Mouse (Mus musculus): ENCODE data around the gene Lsm14a. TPM values are rescaled to one million over a fixed set of nuclear protein-coding genes. Genes with fewer than 3 reads are reported as not detected.
A peak's percentile ranks its signal among the peaks of the same experiment; 100 is the strongest.

The Lsm14a gene
- polyA plus RNA-seq, 1 experiment from 2014 or later = 87.5 TPM

GRCm38 (mm10) chr7:34391711-34392110, 1.4 kb downstream of the Lsm14a start:
- no peak overlapping the region for H3K4me3 ChIP-seq
- DNase-seq (ENCODE audit: low spot score) = no peak
- 79% methylated on average over 4 of the region's 4 CpGs for WGBS
- no peaks in the 10 kb centered on the region for H3K9me3 ChIP-seq
- H3K27ac ChIP-seq (replicated peaks) = no peak overlapping the region
- no peaks in the 10 kb centered on the region for H3K27me3 ChIP-seq (replicated peaks; ENCODE audit: low read depth, poor library complexity, severe bottlenecking)
- H3K4me1 ChIP-seq = peaks cover 27% of the 10 kb centered on the region
- H3K36me3 ChIP-seq (replicated peaks) = no peaks in the 10 kb centered on the region

GRCm38 (mm10) chr7:34390834-34391155, 2.3 kb downstream of the Lsm14a start:
- H3K4me3 ChIP-seq = peak overlapping the region; percentile 95
- peak overlapping the region; percentile 99 for H3K27ac ChIP-seq (replicated peaks)

GRCm38 (mm10) chr7:34390111-34390833, 2.8 kb downstream of the Lsm14a start:
- Histone ChIP-seq H3K36me3 (replicated peaks) (no peaks in the 10 kb centered on the region; the same call in 1 of the 2 replicates), H3K27me3 (replicated peaks; ENCODE audit: low read depth, poor library complexity, severe bottlenecking) (no peaks in the 10 kb centered on the region), H3K4me1 (peaks cover 31% of the 10 kb centered on the region), H3K27ac (replicated peaks) (peak overlapping the region; percentile 99), H3K4me3 (peak overlapping the region; percentile 95), H3K9me3 (no peaks in the 10 kb centered on the region)
- WGBS = 14% methylated on average over 18 of the region's 18 CpGs
- peak; percentile 15 for DNase-seq (ENCODE audit: low spot score)

More at GRCm38 (mm10) chr7:34390834-34391155, 2.3 kb downstream of the Lsm14a start:
- H3K9me3 ChIP-seq = no peaks in the 10 kb centered on the region
- H3K36me3 ChIP-seq (replicated peaks) = no peaks in the 10 kb centered on the region; the same call in 1 of the 2 replicates
- H3K4me1 ChIP-seq = peaks cover 28% of the 10 kb centered on the region
- DNase-seq (ENCODE audit: low spot score) = no peak
- no peaks in the 10 kb centered on the region for H3K27me3 ChIP-seq (replicated peaks; ENCODE audit: low read depth, poor library complexity, severe bottlenecking)
- WGBS = 88% methylated on average over 7 of the region's 7 CpGs

GRCm38 (mm10) chr7:34389277-34390085, 3.6 kb downstream of the Lsm14a start:
- Histone ChIP-seq H3K36me3 (replicated peaks) (no peaks in the 10 kb centered on the region; the same call in 1 of the 2 replicates), H3K4me3 (peak overlapping the region; percentile 95), H3K4me1 (peaks cover 32% of the 10 kb centered on the region), H3K27me3 (replicated peaks; ENCODE audit: low read depth, poor library complexity, severe bottlenecking) (no peaks in the 10 kb centered on the region), H3K9me3 (no peaks in the 10 kb centered on the region), H3K27ac (replicated peaks) (peak overlapping the region; percentile 99)
- DNase-seq (ENCODE audit: low spot score) = peak; percentile 94
- under 1% methylated on average over 99 of the region's 100 CpGs for WGBS

GRCm38 (mm10) chr7:34388445-34389276, 4.5 kb downstream of the Lsm14a start:
- under 1% methylated on average over 64 of the region's 64 CpGs for WGBS
- H3K27ac ChIP-seq (replicated peaks) = peak overlapping the region; percentile 99
- no peaks in the 10 kb centered on the region for H3K9me3 ChIP-seq
- no peaks in the 10 kb centered on the region for H3K27me3 ChIP-seq (replicated peaks; ENCODE audit: low read depth, poor library complexity, severe bottlenecking)
- peaks cover 4% of the 10 kb centered on the region for H3K36me3 ChIP-seq (replicated peaks)
- H3K4me1 ChIP-seq = peaks cover 34% of the 10 kb centered on the region
- H3K4me3 ChIP-seq = peak overlapping the region; percentile 95
- peak; percentile 77 for DNase-seq (ENCODE audit: low spot score)

- WGBS = 8% methylated on average over 5 of the region's 5 CpGs
- Histone ChIP-seq H3K36me3 (replicated peaks) (peaks cover 6% of the 10 kb centered on the region), H3K4me1 (peaks cover 35% of the 10 kb centered on the region), H3K27me3 (replicated peaks; ENCODE audit: low read depth, poor library complexity, severe bottlenecking) (no peaks in the 10 kb centered on the region), H3K27ac (replicated peaks) (peak overlapping the region; percentile 99; the same call in 1 of the 2 replicates), H3K9me3 (no peaks in the 10 kb centered on the region), H3K4me3 (peak overlapping the region; percentile 95)
- no peak for DNase-seq (ENCODE audit: low spot score)
Observed at GRCm38 (mm10) chr7:34387784-34388444, 5.2 kb downstream of the Lsm14a start.

- H3K4me1 ChIP-seq = peaks cover 23% of the 10 kb centered on the region
- H3K4me3 ChIP-seq = no peak overlapping the region
- peaks cover 6% of the 10 kb centered on the region for H3K36me3 ChIP-seq (replicated peaks)
- H3K27me3 ChIP-seq (replicated peaks; ENCODE audit: low read depth, poor library complexity, severe bottlenecking) = no peaks in the 10 kb centered on the region
- WGBS = 80% methylated on average over 1 of the region's 1 CpGs
- no peak overlapping the region for H3K27ac ChIP-seq (replicated peaks)
- H3K9me3 ChIP-seq = no peaks in the 10 kb centered on the region
- DNase-seq (ENCODE audit: low spot score) = no peak
Observed at GRCm38 (mm10) chr7:34382803-34383202, 10.3 kb downstream of the Lsm14a start.

- no peak for DNase-seq (ENCODE audit: low spot score)
- Histone ChIP-seq H3K36me3 (replicated peaks) (peaks cover 8% of the 10 kb centered on the region), H3K4me1 (peaks cover 13% of the 10 kb centered on the region), H3K27me3 (replicated peaks; ENCODE audit: low read depth, poor library complexity, severe bottlenecking) (no peaks in the 10 kb centered on the region), H3K27ac (replicated peaks) (no peak overlapping the region), H3K4me3 (no peak overlapping the region), H3K9me3 (no peaks in the 10 kb centered on the region)
- WGBS = 88% methylated on average over 5 of the region's 5 CpGs
Observed at GRCm38 (mm10) chr7:34381733-34382132, 11.4 kb downstream of the Lsm14a start.

GRCm38 (mm10) chr7:34380311-34380710, 12.8 kb downstream of the Lsm14a start:
- Histone ChIP-seq H3K9me3 (no peaks in the 10 kb centered on the region), H3K4me1 (peaks cover 5% of the 10 kb centered on the region), H3K36me3 (replicated peaks) (peaks cover 11% of the 10 kb centered on the region), H3K27ac (replicated peaks) (no peak overlapping the region), H3K27me3 (replicated peaks; ENCODE audit: low read depth, poor library complexity, severe bottlenecking) (no peaks in the 10 kb centered on the region), H3K4me3 (no peak overlapping the region)
- DNase-seq (ENCODE audit: low spot score) = no peak
- 96% methylated on average over 3 of the region's 3 CpGs for WGBS

GRCm38 (mm10) chr7:34373906-34374305, 19.2 kb downstream of the Lsm14a start:
- no peak for DNase-seq (ENCODE audit: low spot score)
- peaks cover 6% of the 10 kb centered on the region for H3K4me1 ChIP-seq
- no peak overlapping the region for H3K27ac ChIP-seq (replicated peaks)
- 53% methylated on average over 1 of the region's 1 CpGs for WGBS
- no peaks in the 10 kb centered on the region for H3K9me3 ChIP-seq
- no peaks in the 10 kb centered on the region for H3K27me3 ChIP-seq (replicated peaks; ENCODE audit: low read depth, poor library complexity, severe bottlenecking)
- no peak overlapping the region for H3K4me3 ChIP-seq
- peaks cover 65% of the 10 kb centered on the region for H3K36me3 ChIP-seq (replicated peaks)

- DNase-seq (ENCODE audit: low spot score) = no peak
- H3K4me3 ChIP-seq = no peak overlapping the region
- no peaks in the 10 kb centered on the region for H3K27me3 ChIP-seq (replicated peaks; ENCODE audit: low read depth, poor library complexity, severe bottlenecking)
- no peaks in the 10 kb centered on the region for H3K9me3 ChIP-seq
- no peak overlapping the region for H3K27ac ChIP-seq (replicated peaks)
- peaks cover 88% of the 10 kb centered on the region for H3K36me3 ChIP-seq (replicated peaks)
- 95% methylated on average over 4 of the region's 4 CpGs for WGBS
- no peaks in the 10 kb centered on the region for H3K4me1 ChIP-seq
Observed at GRCm38 (mm10) chr7:34355629-34356028, 37.5 kb downstream of the Lsm14a start.

- Histone ChIP-seq H3K4me3 (no peak overlapping the region), H3K27ac (replicated peaks) (no peak overlapping the region), H3K9me3 (no peaks in the 10 kb centered on the region), H3K4me1 (no peaks in the 10 kb centered on the region), H3K27me3 (replicated peaks; ENCODE audit: low read depth, poor library complexity, severe bottlenecking) (no peaks in the 10 kb centered on the region), H3K36me3 (replicated peaks) (peaks cover 98% of the 10 kb centered on the region)
- no peak for DNase-seq (ENCODE audit: low spot score)
- WGBS = 91% methylated on average over 1 of the region's 1 CpGs
Observed at GRCm38 (mm10) chr7:34351997-34352396, 41.1 kb downstream of the Lsm14a start.

Measured in embryonic facial prominence, embryonic 10.5 days (tissue).